Mouse (Mus musculus): Measurements from ENCODE around the gene Elmo1. TPM values are rescaled to one million over a fixed set of nuclear protein-coding genes. Genes with fewer than 3 reads are reported as not detected.
A peak's percentile ranks its signal among the peaks of the same experiment; 100 is the strongest.

Gene Elmo1
- total RNA-seq, 2 experiments from 2014 or later = 17.9 to 24.9 TPM

GRCm38 (mm10) chr13:20207126-20207525 is 116.7 kb downstream of the Elmo1 start:
- DNase-seq = no peak

- DNase-seq = no peak
These were observed 117.7 kb downstream of the Elmo1 start for GRCm38 (mm10) chr13:20207950-20208642.

- DNase-seq = no peak
These were observed 118.5 kb downstream of the Elmo1 start for GRCm38 (mm10) chr13:20208867-20209266.

GRCm38 (mm10) chr13:20211780-20212179 is 121.4 kb downstream of the Elmo1 start:
- no peak for DNase-seq

GRCm38 (mm10) chr13:20212665-20213064 is 122.3 kb downstream of the Elmo1 start:
- DNase-seq = no peak

GRCm38 (mm10) chr13:20213861-20214260 is 123.5 kb downstream of the Elmo1 start:
- no peak for DNase-seq

GRCm38 (mm10) chr13:20217453-20218090 is 127.2 kb downstream of the Elmo1 start:
- DNase-seq = peak; percentile 37

GRCm38 (mm10) chr13:20218126-20218525 is 127.7 kb downstream of the Elmo1 start:
- DNase-seq = no peak

GRCm38 (mm10) chr13:20220414-20220813 is 130.0 kb downstream of the Elmo1 start:
- DNase-seq = no peak

GRCm38 (mm10) chr13:20227923-20228705 is 137.7 kb downstream of the Elmo1 start:
- DNase-seq = no peak

- peak; percentile 74 for DNase-seq
These were observed 141.7 kb downstream of the Elmo1 start for GRCm38 (mm10) chr13:20231837-20232728.

GRCm38 (mm10) chr13:20233707-20234106 is 143.3 kb downstream of the Elmo1 start:
- DNase-seq = no peak

GRCm38 (mm10) chr13:20237615-20238014 is 147.2 kb downstream of the Elmo1 start:
- no peak for DNase-seq

- DNase-seq = no peak
These were observed 147.8 kb downstream of the Elmo1 start for GRCm38 (mm10) chr13:20238146-20238545.

GRCm38 (mm10) chr13:20238743-20239142 is 148.3 kb downstream of the Elmo1 start:
- DNase-seq = no peak

GRCm38 (mm10) chr13:20250069-20250668 is 159.8 kb downstream of the Elmo1 start:
- no peak for DNase-seq

- DNase-seq = no peak
These were observed 164.5 kb downstream of the Elmo1 start for GRCm38 (mm10) chr13:20254911-20255310.

GRCm38 (mm10) chr13:20255380-20255779 is 165.0 kb downstream of the Elmo1 start:
- DNase-seq = peak; percentile 10

GRCm38 (mm10) chr13:20256613-20257012 is 166.2 kb downstream of the Elmo1 start:
- no peak for DNase-seq

GRCm38 (mm10) chr13:20257562-20258525 is 167.4 kb downstream of the Elmo1 start:
- DNase-seq = no peak

All from adrenal gland, postnatal 10 days (tissue).